Mouse (Mus musculus) MEL (cell line): ENCODE measurements around the gene Zdhhc14.

Experiments
- CHD1 ChIP-seq: IDR thresholded peaks from 2 replicates; pipeline ENCODE4 v1.6.1; 2012; ENCODE audit warnings: low read depth, mild to moderate bottlenecking, inconsistent platforms, low read length, improper control_type of control experiment
- CTCF ChIP-seq, 3 experiments: IDR thresholded peaks in 2 of 3; conservative IDR thresholded peaks in 1 of 3; 2 replicates each; pipeline ENCODE4 v1.5.1; 2011 to 2012; ENCODE audit warnings: low read length in 3 of 3, low read depth in 2 of 3, mild to moderate bottlenecking in 2 of 3, improper control_type of control experiment in 1 of 3, inconsistent platforms in 1 of 3, mixed read lengths in 1 of 3, moderate library complexity in 1 of 3; ENCODE audit not compliant: control insufficient read depth in 1 of 3, insufficient read depth in 1 of 3, poor library complexity in 1 of 3, severe bottlenecking in 1 of 3
- ELF1 ChIP-seq: IDR thresholded peaks from 2 replicates; pipeline ENCODE4 v1.6.1; 2014; ENCODE audit warnings: low read depth, mild to moderate bottlenecking, inconsistent platforms, low read length, improper control_type of control experiment, moderate library complexity
- EP300 ChIP-seq, 2 experiments: IDR thresholded peaks; 2 replicates each; pipeline ENCODE4 v1.6.1; 2011; ENCODE audit warnings: improper control_type of control experiment in 2 of 2, low read length in 2 of 2, low read depth in 1 of 2, mild to moderate bottlenecking in 1 of 2
- MAX ChIP-seq: IDR thresholded peaks from 2 replicates; pipeline ENCODE4 v1.6.1; 2011; ENCODE audit warnings: low read length, improper control_type of control experiment
- MYB ChIP-seq: IDR thresholded peaks from 2 replicates; pipeline ENCODE4 v1.6.1; 2011; ENCODE audit warnings: mild to moderate bottlenecking, low read depth, low read length, improper control_type of control experiment
- POLR2A ChIP-seq, 2 experiments: IDR thresholded peaks; 2 replicates each; pipeline ENCODE4 v1.6.1; 2011 to 2012; ENCODE audit warnings: low read length in 2 of 2, mild to moderate bottlenecking in 2 of 2, control low read depth in 1 of 2, improper control_type of control experiment in 1 of 2, low read depth in 1 of 2, moderate library complexity in 1 of 2; ENCODE audit not compliant: control insufficient read depth in 1 of 2, insufficient read depth in 1 of 2, poor library complexity in 1 of 2
- POLR2AphosphoS2 ChIP-seq: IDR thresholded peaks from 2 replicates; pipeline ENCODE4 v1.6.1; 2011; ENCODE audit warnings: low read length, improper control_type of control experiment
- RAD21 ChIP-seq: IDR thresholded peaks from 2 replicates; pipeline ENCODE4 v1.6.1; 2011; ENCODE audit warnings: mild to moderate bottlenecking, low read depth, low read length, improper control_type of control experiment
- USF2 ChIP-seq, 2 experiments: IDR thresholded peaks; 2 replicates each; pipeline ENCODE4 v1.6.1; 2011 to 2012; ENCODE audit warnings: improper control_type of control experiment in 2 of 2, low read length in 2 of 2, borderline replicate concordance in 1 of 2, inconsistent platforms in 1 of 2, low read depth in 1 of 2, mild to moderate bottlenecking in 1 of 2; ENCODE audit not compliant: insufficient read depth in 1 of 2
- ZC3H11A ChIP-seq: IDR thresholded peaks from 2 replicates; pipeline ENCODE4 v1.6.1; 2012; ENCODE audit warnings: low read depth, mild to moderate bottlenecking, inconsistent platforms, low read length, improper control_type of control experiment
- ZKSCAN1 ChIP-seq: IDR thresholded peaks from 2 replicates; pipeline ENCODE4 v1.6.1; 2012; ENCODE audit warnings: low read depth, mild to moderate bottlenecking, inconsistent platforms, low read length, improper control_type of control experiment, moderate library complexity
- ZMIZ1 ChIP-seq: IDR thresholded peaks from 2 replicates; pipeline ENCODE4 v1.6.1; 2012; ENCODE audit warnings: low read depth, mild to moderate bottlenecking, inconsistent platforms, low read length, improper control_type of control experiment, moderate library complexity

- TF ChIP-seq ELF1 (no peak), RAD21 (no peak), ZC3H11A (no peak), POLR2AphosphoS2 (no peak), CHD1 (no peak), CTCF (IDR thresholded peaks at IDR 0.05 in 2 of 3, conservative IDR thresholded peaks at IDR 0.05 in 1 of 3; ENCODE audit: control insufficient read depth in 1 of 3, insufficient read depth in 1 of 3, low read depth in 2 of 3, low read length in 3 of 3, poor library complexity in 1 of 3, severe bottlenecking in 1 of 3) (no peak), MAX (no peak), EP300 (IDR thresholded peaks at IDR 0.05; ENCODE audit: low read depth in 1 of 2, low read length in 2 of 2) (no peak), USF2 (IDR thresholded peaks at IDR 0.05; ENCODE audit: borderline replicate concordance in 1 of 2, insufficient read depth in 1 of 2, low read depth in 1 of 2, low read length in 2 of 2) (no peak), ZMIZ1 (no peak), POLR2A (IDR thresholded peaks at IDR 0.05; ENCODE audit: control insufficient read depth in 1 of 2, insufficient read depth in 1 of 2, low read depth in 1 of 2, low read length in 2 of 2, poor library complexity in 1 of 2) (no peak), ZKSCAN1 (no peak), MYB (no peak)
Observed at GRCm38 (mm10) chr17:5536259-5537094, 44.1 kb downstream of the Zdhhc14 start.
